Mouse (Mus musculus) limb, embryonic 11.5 days (tissue): ENCODE results near the gene Rorb. TPM values are rescaled to one million over a fixed set of nuclear protein-coding genes. Genes with fewer than 3 reads are reported as not detected.

Source experiments
- ATAC-seq: fragments of 200-750 bp; cut with Nextera tagmentation; 2 replicates; pipeline ENCODE4 v1.8.0; 2017; ENCODE audit warnings: low read depth; ENCODE audit not compliant: insufficient number of reproducible peaks, low FRiP score, low TSS enrichment
- DNase-seq: peaks from one replicate; pipeline ENCODE4 v3.0.0-alpha.2; 2015; ENCODE audit warnings: low spot score
- H3K27ac ChIP-seq: fragments of 300-500 bp; sonication (generic); replicated peaks from 2 replicates; pipeline ENCODE4 v1.5.1; 2014; ENCODE audit warnings: low read depth, mild to moderate bottlenecking, low read length
- H3K27me3 ChIP-seq: fragments of 300-500 bp; sonication (generic); 2 replicates; pipeline ENCODE4 v1.6.1; 2014; ENCODE audit warnings: mild to moderate bottlenecking, low read length, mixed read lengths; ENCODE audit not compliant: control insufficient read depth, insufficient read depth
- H3K36me3 ChIP-seq: fragments of 300-500 bp; sonication (generic); 2 replicates; pipeline ENCODE4 v1.6.1; 2014; ENCODE audit warnings: mild to moderate bottlenecking, low read length, moderate library complexity, mixed read lengths; ENCODE audit not compliant: control insufficient read depth, insufficient read depth
- H3K4me1 ChIP-seq: fragments of 300-500 bp; sonication (generic); 2 replicates; pipeline ENCODE4 v1.6.1; 2014; ENCODE audit warnings: low read length, mixed read lengths; ENCODE audit not compliant: control insufficient read depth, insufficient read depth
- H3K4me2 ChIP-seq: fragments of 300-500 bp; sonication (generic); 2 replicates; pipeline ENCODE4 v1.6.1; 2014; ENCODE audit warnings: low read depth, mild to moderate bottlenecking, moderate library complexity; ENCODE audit not compliant: severe bottlenecking
- H3K4me3 ChIP-seq: fragments of 300-500 bp; sonication (generic); 2 replicates; pipeline ENCODE4 v1.5.1; 2014; ENCODE audit warnings: low read depth, low read length
- H3K9ac ChIP-seq: fragments of 300-500 bp; sonication (generic); 2 replicates; pipeline ENCODE4 v1.6.1; 2014; ENCODE audit warnings: mild to moderate bottlenecking, low read length
- H3K9me3 ChIP-seq: fragments of 300-500 bp; sonication (generic); 2 replicates; pipeline ENCODE4 v1.6.1; 2016; ENCODE audit warnings: low read length; ENCODE audit not compliant: control insufficient read depth
- WGBS: fragments of 180-500 bp; shearing (Covaris S2); extraction: QIAGEN DNeasy Blood & Tissue Kit; methylation state at CpG from one replicate; pipeline ENCODE4 v1.1.7; 2014; 5-methylcytosine and 5-hydroxymethylcytosine counted together
- polyA plus RNA-seq: library from polyadenylated mRNA; unstranded; fragments of >200 nt; fragmentation: Nextera tagmentation; extraction: Ambion mirVana; gene quantifications from 2 replicates; pipeline ENCODE4 v1.2.1, GENCODE M21; 2014

The Rorb gene
- polyA plus RNA-seq, 1 experiment from 2014 or later = 0.51 TPM

- WGBS = 76% methylated on average over 1 of the region's 1 CpGs
These were observed 113.3 kb downstream of the Rorb start for GRCm38 (mm10) chr19:18997711-18998110.

DNA sequence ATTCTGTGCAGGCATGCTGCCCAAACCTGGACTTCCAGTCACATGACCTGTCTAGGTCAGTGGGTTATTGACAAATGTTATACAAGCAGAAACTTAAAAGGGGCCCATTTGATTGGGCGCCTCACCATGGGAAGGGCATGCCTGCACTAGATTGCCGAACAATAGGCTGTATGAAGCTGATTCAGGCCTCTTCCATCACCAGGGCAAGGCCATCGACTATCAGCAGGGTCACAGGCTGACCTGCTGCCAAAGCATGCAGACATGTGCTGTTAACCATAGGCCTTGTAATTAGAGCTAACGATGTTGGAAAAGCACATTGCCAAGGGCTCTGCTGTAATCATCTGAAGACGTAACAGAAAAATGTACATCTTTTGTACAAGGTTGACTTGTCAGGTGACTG is 131.0 kb downstream of the Rorb start:
- DNase-seq (no peak), ATAC-seq (no peak)
- no peak overlapping the region for H3K4me2 ChIP-seq
- no peak overlapping the region for H3K4me3 ChIP-seq
- no peaks in the 10 kb centered on the region for H3K36me3 ChIP-seq
- H3K4me1 ChIP-seq = no peaks in the 10 kb centered on the region
- no peaks in the 10 kb centered on the region for H3K9me3 ChIP-seq
- WGBS = 57% methylated on average over 5 of the region's 5 CpGs
- H3K27me3 ChIP-seq = no peaks in the 10 kb centered on the region
- H3K27ac ChIP-seq = no peak overlapping the region
- H3K9ac ChIP-seq = no peak overlapping the region

More at GRCm38 (mm10) chr19:18997711-18998110, 113.3 kb downstream of the Rorb start:
- Histone ChIP-seq H3K9ac (no peak overlapping the region), H3K27ac (no peak overlapping the region), H3K4me3 (no peak overlapping the region), H3K9me3 (no peaks in the 10 kb centered on the region), H3K4me2 (no peak overlapping the region), H3K36me3 (no peaks in the 10 kb centered on the region), H3K27me3 (no peaks in the 10 kb centered on the region), H3K4me1 (no peaks in the 10 kb centered on the region)
- no peak for ATAC-seq
- DNase-seq = no peak

- no peaks in the 10 kb centered on the region for H3K9me3 ChIP-seq
- H3K27me3 ChIP-seq = no peaks in the 10 kb centered on the region
- no peak overlapping the region for H3K4me2 ChIP-seq
- no peak overlapping the region for H3K9ac ChIP-seq
- H3K4me1 ChIP-seq = no peaks in the 10 kb centered on the region
- DNase-seq (peak; percentile 42), ATAC-seq (no peak)
- WGBS = 48% methylated on average over 5 of the region's 5 CpGs
- H3K27ac ChIP-seq = no peak overlapping the region
- H3K36me3 ChIP-seq = no peaks in the 10 kb centered on the region
- H3K4me3 ChIP-seq = no peak overlapping the region
These were observed 136.0 kb downstream of the Rorb start for GRCm38 (mm10) chr19:18974796-18975660.

DNA sequence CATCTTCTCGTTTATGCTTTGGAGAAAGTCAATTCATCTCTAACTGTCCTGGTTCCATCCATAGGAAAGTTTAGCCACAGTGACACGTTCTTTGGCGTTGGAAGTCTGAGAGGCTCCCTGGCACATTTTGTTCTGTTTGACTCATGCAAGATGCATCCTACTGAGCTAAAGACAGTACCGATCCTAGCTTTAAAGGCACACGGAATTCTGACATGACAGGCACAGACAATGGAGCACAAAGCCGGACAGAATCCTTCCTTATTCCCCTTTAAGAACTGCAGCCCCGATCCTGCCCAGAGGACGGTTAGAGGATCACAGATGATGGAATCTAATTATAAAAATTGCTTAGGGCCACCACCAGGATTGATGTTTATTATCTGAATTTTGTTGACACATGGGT is 141.6 kb downstream of the Rorb start:
- no peaks in the 10 kb centered on the region for H3K27me3 ChIP-seq
- 86% methylated on average over 8 of the region's 8 CpGs for whole genome bisulfite sequencing

GRCm38 (mm10) chr19:18967307-18967706 is 143.7 kb downstream of the Rorb start:
- no peaks in the 10 kb centered on the region for H3K27me3 ChIP-seq
- no peaks in the 10 kb centered on the region for H3K4me1 ChIP-seq
- ATAC-seq (no peak), DNase-seq (no peak)
- WGBS = 75% methylated on average over 4 of the region's 4 CpGs
- no peaks in the 10 kb centered on the region for H3K36me3 ChIP-seq
- H3K9ac ChIP-seq = no peak overlapping the region
- no peak overlapping the region for H3K4me2 ChIP-seq
- no peak overlapping the region for H3K4me3 ChIP-seq
- H3K27ac ChIP-seq = no peak overlapping the region
- H3K9me3 ChIP-seq = no peaks in the 10 kb centered on the region

More for the DNA sequence above, 141.6 kb downstream of the Rorb start:
- ATAC-seq (no peak), DNase-seq (no peak)
- no peak overlapping the region for H3K27ac ChIP-seq
- no peak overlapping the region for H3K4me3 ChIP-seq
- no peak overlapping the region for H3K9ac ChIP-seq
- H3K4me2 ChIP-seq = no peak overlapping the region
- H3K36me3 ChIP-seq = no peaks in the 10 kb centered on the region
- H3K4me1 ChIP-seq = no peaks in the 10 kb centered on the region
- H3K9me3 ChIP-seq = no peaks in the 10 kb centered on the region

DNA sequence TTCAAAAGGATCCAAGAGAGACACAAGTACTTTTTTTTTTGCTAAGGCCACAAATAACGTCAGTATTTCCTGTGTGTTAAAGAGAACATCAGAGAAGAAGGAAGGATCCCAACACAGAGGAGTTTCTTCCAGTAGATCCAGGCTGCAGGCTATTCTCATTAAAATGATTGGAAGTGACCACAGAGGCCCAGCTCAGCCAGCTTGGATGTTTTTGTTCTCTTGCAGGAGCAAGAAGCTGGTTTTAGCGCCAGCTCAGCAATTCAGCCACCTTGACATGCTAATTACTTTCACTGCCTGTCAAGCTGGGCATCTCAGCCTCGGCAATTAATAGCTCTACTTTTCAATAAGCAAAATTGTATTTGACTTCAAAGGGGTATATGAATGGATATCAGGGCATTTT is 151.1 kb downstream of the Rorb start:
- no peaks in the 10 kb centered on the region for H3K27me3 ChIP-seq
- no peak overlapping the region for H3K9ac ChIP-seq
- H3K27ac ChIP-seq = no peak overlapping the region
- DNase-seq (no peak), ATAC-seq (no peak)
- H3K9me3 ChIP-seq = no peaks in the 10 kb centered on the region
- no peaks in the 10 kb centered on the region for H3K36me3 ChIP-seq
- no peaks in the 10 kb centered on the region for H3K4me1 ChIP-seq
- no peak overlapping the region for H3K4me2 ChIP-seq
- WGBS = 20% methylated on average over 3 of the region's 3 CpGs
- no peak overlapping the region for H3K4me3 ChIP-seq

DNA sequence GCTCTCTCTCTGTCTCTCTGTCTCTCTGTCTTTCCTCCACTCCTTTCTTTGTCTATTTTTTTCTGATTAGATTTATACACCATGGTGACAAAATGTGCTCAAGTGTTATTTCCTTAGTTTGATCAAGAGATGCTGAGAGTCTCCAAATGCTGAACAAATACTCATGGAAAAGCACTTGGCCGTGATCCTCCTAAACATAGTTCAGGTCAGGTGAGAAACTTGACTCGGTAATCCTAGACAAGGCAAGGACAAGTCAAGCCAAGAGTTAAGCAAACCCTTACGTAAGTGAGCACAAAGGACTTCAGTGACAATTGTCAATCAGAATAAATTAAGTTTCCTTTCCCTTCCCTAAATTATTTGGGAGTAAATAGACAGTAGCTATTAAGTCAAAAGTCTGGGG is 158.2 kb downstream of the Rorb start:
- WGBS = 87% methylated on average over 3 of the region's 3 CpGs
- ATAC-seq = no peak
- Histone ChIP-seq H3K4me2 (no peak overlapping the region), H3K4me3 (no peak overlapping the region), H3K27ac (no peak overlapping the region), H3K9ac (no peak overlapping the region), H3K36me3 (no peaks in the 10 kb centered on the region), H3K4me1 (no peaks in the 10 kb centered on the region), H3K27me3 (no peaks in the 10 kb centered on the region), H3K9me3 (no peaks in the 10 kb centered on the region)
- DNase-seq = no peak

- no peaks in the 10 kb centered on the region for H3K27me3 ChIP-seq
- no peaks in the 10 kb centered on the region for H3K9me3 ChIP-seq
- no peak overlapping the region for H3K27ac ChIP-seq
- no peaks in the 10 kb centered on the region for H3K36me3 ChIP-seq
- ATAC-seq (no peak), DNase-seq (no peak)
- 67% methylated on average over 3 of the region's 3 CpGs for WGBS
- no peaks in the 10 kb centered on the region for H3K4me1 ChIP-seq
- no peak overlapping the region for H3K9ac ChIP-seq
- no peak overlapping the region for H3K4me3 ChIP-seq
- H3K4me2 ChIP-seq = no peak overlapping the region
These were observed 163.8 kb downstream of the Rorb start for GRCm38 (mm10) chr19:18947193-18947592.

- Histone ChIP-seq H3K4me3 (no peak overlapping the region), H3K9me3 (no peaks in the 10 kb centered on the region), H3K27me3 (no peaks in the 10 kb centered on the region), H3K4me1 (no peaks in the 10 kb centered on the region), H3K4me2 (no peak overlapping the region), H3K36me3 (no peaks in the 10 kb centered on the region), H3K27ac (no peak overlapping the region), H3K9ac (no peak overlapping the region)
- ATAC-seq (no peak), DNase-seq (no peak)
- 89% methylated on average over 3 of the region's 3 CpGs for WGBS
These were observed 165.7 kb downstream of the Rorb start for GRCm38 (mm10) chr19:18945265-18945664.
